Mouse (Mus musculus) cerebellum, postnatal 36 days (tissue): ENCODE measurements around the gene Atp8b2.

Experiments used
- DNase-seq, 2 experiments: peaks; one replicate each; pipeline ENCODE4 v3.0.0; 2021 to 2022; ENCODE audit warnings: mixed read lengths in 2 of 2

The Atp8b2 gene

DNA sequence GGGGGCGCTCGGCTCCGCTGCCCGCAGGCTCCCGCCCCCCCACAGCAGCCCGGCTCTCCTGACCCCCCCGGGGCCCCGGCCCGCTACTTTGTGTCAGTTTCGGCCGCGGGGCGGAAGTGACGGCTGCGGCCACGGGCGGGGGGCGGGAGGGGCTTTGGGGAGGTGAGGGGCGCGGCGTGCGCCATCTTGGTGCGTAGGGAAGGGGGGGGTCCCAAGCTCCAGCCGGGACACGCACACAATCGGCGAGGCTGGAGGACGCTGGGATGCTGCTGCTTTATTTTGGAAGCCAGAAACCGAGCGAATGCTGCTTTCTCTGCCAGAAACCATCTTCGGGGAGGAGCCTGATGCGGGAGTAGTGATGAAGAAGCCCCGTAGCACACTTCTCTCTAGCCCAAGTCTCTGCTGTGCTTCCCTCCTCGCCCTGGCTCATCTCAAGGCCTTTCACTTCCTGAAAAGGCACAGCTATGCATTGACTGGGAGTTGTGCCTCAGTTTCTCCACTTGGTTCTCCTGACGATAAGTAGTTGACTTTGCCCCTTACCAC, at the start of gene Atp8b2:
Gene Atp8b2, minus strand, starts transcription at position 288 of the 543 bp plus-strand sequence.
- peak; percentile 49 to 54 for DNase-seq

DNA sequence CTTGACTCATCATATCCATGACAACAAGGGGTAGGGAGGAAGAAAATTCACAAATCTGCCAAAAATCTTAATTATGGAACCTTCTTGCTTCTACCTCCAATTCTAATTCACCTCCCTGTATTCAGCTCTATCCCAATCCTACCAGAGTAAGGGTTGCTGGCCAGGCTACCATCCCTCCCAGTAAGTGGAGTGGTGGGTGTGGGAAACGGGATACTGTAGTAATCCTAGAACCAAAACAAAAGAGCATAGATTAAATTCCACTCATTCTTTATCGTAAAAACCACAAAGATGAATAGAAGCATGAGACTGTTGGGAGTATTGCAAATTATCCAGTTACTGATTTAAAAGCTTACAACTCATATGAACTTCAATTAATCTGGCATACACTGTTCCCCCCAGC, 47.0 kb upstream of the Atp8b2 start:
- no peak for DNase-seq

DNA sequence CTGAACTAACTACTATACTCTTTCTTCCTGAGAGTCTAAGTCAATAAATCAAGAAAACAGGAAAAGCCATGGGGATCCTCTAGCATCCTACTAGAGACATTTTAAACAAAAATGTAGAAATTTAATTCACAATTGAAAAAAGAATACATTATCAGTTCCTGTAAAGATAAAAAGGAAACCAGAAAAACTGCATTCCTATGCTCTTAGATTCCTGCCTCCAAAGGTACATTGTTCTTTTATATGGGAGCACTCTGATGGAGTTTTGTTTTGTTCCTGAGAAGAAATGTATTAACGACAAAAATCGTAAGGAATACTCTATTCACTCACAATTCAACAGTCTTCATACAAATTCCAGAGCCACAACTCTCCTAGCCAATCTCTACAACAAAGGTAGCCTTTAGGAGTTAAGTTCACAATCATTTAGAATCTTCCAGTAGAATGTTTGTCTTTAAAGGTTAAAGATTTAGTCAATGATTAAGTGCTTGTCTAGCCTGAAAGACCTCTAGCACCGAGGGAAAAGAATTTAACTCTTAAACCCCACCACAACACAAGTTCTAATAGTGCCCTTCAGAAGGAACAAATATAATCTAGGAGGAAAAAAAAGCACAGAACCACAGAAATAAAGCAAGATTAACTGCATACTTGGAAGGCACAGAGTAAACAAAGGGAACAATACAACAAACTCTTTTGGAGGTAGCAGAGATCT, 40.9 kb upstream of the Atp8b2 start:
- DNase-seq = no peak

DNA sequence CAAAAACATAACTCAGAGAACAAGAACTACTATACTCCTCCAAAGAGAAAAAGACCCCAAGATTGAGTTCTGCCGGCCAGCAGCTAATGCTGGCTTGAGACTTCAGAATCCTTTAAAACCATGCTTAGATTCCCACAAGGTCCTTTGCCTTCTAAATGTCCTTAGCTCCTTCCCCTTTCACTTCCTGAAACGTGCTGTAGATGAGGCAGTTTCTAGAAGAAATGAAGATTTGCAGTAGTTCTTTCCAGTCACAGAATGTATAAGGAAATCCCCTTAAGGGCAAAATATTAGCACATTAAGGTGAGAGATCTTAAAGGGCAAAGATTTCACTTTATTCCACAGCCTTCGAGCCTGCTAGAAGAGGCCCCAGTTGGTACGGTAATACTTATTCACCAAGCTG, 36.5 kb upstream of the Atp8b2 start:
- no peak for DNase-seq

DNA sequence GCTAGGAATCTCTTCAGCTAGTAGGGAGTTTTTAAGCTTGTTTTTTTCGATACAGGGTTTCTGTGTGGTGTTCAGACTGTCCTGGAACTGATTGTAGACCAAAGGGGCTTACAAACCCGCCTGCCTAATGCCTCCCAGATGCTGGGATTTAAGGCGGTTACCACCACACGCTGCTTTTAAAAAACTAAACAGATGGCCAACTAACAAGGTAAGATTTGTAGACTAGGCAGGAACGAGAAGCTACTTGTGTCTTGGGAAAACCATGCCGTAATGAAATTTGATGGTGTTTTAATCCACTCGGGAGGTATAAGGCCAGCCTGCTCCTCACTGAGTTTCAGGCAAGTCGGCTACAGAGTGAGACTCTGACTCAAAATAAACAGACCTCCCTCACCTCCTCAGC, 35.8 kb upstream of the Atp8b2 start:
- no peak for DNase-seq

DNA sequence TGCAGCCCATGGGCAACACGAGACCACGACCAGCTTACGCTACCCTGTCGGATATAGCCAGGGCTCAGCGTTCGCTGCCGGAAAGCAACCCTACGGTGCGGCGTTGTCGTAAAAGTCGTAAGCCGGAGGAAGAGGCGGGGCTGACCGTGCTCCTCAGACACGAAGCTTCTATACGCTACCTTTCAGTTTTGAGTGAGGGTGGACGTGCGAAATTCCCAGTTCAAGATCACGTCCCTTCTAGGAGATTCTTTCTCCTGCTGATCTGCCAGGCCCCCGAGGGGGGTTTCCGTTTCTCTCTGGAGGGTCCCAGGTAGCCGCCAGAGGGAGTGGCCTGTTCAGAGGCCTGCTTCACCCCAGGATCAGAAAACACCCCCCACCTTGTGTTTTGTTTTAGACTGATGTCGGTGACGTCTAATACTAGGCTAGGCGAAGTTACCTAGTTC, 35.3 kb upstream of the Atp8b2 start, which contains the start of gene Hax1:
Gene Hax1, minus strand, starts transcription at position 169 of the 443 bp plus-strand sequence.
- DNase-seq = peak; percentile 95 to 97

DNA sequence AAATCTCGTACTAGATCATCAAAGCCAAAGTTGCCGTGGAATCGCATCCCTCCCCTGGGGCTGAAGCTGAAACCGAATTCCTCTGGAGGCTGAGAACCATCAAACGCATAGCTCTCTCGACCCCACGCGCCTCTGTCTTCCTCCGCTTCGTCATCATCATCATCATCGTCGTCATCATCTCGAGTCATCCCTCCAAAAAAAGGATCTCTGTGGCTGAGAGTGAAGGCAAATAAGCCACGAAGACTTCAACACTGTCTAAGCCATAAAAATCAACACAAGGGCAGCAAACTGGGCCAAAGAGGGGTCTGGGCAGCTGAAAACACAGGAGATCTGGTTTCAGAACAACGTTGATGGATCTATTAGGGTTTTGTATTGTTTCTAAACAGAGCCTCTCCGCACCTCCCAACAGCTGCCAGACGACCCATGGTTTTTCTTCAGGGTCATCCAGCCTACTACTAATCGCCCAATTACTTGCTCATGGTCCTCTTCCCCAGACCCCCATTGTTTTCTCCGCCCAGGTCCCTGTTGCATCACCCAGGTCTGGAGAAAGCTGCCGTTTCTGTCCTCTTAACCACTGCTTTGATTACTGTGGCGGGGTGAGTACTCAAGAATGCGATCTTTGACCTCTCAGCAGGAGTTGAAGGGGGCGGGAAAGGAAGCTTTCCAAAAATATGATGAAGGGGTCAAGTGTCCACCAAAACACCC, 34.6 kb upstream of the Atp8b2 start:
- DNase-seq = peak in 1 of 2 experiments; percentile 5

DNA sequence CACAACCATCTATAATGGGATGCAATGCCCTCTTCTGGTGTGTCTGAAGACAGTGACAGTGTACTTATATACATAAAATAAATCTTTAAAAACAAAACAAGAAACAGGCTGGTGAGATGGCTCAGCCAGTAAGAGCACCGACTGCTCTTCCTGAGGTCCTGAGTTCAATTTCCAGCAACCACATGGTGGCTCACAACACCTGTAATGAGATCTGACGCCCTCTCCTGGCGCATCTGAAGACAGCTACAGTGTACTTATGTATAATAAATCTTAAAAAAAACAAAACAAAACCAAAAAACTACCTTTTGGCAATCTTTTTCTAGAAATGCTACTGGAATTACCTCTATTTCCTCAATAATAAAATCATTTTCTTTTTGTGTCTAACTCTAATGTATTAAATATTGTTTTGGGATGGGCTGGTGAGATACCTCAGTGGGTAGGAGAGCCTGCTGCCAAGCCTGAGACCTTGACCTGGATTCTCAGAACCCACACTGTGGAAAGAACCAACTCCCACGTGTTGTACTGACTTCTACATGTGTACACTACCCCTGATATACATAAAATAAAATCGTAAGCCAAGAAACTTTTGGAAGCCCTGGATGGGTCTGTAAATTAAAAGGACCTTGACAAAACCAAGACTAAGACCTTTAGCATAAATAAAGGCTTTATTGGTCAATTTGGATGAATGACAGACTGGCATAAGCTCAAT, 31.7 kb upstream of the Atp8b2 start:
- DNase-seq = no peak

DNA sequence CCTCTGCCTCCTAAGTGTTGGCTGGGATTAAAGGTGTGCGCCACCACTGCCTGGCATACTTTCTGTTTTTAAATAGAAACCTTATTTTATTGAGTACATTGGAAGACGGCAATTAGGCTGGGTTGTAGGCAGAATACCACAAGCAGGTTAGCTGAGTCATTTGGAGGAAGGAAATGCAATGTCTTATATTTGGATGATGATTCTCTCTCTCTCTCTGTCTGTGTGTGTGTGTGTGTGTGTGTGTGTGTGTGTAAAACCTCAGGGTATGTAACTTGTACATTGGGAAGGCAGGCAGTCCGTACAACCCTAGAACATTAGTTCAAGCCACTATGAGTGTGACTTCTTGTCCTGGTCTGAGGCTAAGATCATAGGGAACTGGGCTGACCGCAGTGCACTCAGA, 24.5 kb upstream of the Atp8b2 start:
- DNase-seq = no peak

DNA sequence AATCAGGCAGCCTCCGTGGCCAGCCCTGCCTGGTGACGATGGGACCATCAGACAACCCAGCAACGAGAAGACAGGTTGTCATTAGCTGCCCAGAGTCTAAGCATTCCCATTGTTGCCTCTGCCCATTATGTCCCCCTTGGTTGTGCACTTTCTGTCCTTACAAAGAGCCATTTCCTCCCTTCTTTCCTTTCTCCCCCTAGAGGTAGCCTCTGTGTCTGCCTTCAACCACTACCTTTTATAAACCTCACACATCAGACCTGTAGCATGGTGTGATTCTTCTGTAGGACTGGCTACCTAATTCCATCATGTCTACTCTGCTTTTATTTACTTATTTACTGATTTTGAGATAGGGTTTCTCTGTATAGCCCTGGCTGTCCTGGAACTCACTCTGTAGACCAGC, 23.9 kb upstream of the Atp8b2 start:
- DNase-seq = no peak

DNA sequence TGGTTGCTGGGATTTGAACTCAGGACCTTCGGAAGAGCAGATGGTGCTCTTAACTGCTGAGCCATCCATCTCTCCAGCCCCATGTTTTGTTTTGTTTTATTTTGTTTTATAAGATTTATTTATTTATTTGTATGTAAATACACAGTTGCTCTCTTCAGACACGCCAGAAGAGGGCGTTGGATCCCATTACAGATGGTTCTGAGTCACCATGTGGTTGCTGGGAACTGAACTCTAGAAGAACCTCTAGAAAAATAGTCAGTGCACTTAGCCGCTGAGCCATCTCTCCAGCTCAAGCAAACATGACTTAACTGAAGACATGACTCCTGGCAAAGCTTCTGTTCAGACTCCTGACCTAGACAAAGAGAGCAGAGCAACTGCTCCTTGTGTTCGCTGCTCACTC, 19.1 kb upstream of the Atp8b2 start:
- DNase-seq = no peak

DNA sequence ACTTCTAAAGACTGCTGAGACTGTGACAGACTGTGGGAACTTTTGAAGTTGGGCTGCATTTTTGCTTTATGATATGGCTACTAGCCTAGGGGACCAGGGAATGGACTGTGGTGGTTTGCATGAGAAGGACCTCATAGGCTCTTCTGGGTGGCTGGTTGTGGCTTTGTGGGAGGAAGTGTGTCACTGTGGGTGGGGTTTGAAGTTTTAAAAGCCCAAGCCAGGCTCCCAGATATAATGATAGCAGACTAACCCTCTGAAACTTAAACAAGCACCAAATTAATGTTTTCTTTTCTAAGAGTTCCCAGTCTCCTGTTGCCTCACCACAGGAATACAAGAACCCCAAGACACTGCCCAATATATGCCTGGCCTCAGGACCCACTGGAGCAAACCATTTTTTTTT, 13.6 kb upstream of the Atp8b2 start:
- no peak for DNase-seq

DNA sequence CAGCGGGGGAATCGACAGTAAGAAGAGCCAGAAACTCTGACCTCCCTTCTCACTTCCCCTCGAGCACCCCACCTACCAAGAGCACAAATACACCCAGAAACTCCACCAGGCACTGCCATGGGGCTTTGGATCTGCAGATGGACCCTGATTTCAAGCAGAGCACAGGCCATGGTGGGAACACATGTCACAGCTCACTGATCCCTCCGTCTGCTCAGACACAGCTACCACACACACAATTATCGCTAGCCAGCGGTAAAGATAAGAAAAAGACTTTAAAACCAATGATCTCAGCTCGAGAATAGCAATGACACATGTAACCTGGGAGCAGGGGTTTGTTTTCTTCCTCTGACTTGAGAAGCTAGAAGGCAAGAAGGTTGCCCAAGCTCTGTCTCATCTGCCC, 5.2 kb upstream of the Atp8b2 start:
- DNase-seq = no peak

DNA sequence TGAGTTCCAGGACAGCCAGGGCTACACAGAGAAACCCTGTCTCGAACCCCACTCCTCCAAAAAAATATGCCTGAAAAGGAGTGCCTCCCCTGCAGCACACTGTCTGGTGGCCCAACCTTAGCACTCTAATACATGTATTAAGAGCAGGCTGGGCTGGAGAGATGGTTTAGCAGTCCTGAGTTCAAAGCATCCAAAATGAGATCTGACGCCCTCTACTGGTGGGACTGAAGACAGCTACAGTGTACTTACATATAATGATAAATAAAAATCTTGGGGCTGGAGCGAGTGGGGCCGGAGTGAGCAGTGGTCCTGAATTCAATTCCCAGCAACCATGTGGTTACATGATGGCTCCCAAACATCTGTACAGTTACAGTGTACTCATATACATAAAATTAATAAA, 3.6 kb upstream of the Atp8b2 start:
- no peak for DNase-seq

DNA sequence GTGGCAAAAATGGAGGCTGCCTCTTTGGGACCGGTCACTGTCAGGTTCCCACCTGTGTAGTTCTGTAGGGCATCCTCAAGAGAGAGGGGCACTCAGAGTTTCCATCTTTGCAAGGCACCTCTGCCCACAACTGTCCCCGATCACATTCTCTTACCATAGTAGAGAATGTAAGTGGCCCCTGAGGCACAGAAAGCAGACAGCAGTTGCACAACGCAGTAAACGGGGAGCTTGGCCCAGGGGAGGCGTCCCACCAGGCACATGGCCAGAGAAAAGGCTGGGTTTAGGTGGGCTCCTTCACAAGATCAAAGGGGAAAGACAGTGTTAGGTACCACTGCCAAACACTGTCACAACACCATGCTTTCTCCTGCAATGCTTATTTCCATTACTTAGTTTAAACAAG, 2.7 kb upstream of the Atp8b2 start:
- DNase-seq = no peak

DNA sequence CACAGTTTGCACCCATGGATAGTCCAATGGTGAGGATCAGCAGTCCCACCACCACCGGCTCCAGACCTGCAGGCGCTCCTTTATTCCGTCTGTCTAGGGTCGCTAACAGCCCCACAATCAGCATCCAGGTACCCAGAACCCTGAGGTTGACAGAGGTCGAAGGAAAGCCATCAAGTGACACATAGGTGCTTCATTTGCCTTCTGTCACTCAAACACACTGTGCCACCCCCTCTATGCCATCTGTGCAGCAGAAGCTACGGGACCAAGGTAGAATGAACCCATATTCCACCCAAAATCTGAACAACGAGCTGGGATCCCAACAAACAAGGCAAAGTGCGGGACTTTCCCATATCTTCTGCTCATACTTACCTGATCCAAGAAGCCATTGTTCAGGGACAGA, 2.2 kb upstream of the Atp8b2 start:
- DNase-seq = no peak

DNA sequence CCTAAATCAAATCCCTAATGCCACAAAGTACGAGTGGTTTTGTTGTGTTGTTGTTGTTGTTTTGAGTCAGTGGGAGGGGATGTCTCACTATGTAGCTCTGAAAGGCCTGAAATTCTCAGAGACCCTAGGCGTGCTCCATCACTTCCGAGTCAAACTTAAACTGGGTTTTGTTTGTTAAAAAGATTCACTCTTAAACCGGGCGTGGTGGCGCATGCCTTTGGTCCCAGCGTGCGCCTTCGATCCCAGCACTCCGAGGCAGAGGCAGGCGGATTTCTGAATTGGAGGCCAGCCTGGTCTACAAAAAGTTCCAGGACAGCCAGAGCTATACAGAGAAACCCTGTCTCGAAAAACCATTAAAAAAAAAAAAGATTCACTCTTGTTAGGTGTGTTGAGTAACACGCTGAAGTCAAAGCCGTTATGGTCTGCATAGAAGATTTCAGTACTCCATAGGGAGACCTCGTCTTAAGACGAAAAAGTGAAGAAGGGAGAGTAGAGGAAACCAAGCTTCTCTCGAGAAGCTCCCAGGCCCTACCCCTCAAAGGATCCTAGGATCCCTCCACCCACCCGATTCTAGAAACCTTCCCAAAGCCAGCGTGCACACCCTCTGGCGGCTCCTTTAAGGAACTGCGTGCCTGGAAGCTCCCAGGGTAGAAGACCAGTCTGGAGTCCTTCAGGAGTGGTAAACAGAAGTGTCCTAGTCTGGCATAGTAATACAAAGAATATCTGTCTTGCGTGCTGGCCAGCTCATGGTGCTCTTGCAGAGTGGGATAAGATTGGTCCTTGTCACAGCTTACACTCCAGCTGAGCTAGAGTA, 825 bp upstream of the Atp8b2 start:
- peak; percentile 59 to 60 for DNase-seq

DNA sequence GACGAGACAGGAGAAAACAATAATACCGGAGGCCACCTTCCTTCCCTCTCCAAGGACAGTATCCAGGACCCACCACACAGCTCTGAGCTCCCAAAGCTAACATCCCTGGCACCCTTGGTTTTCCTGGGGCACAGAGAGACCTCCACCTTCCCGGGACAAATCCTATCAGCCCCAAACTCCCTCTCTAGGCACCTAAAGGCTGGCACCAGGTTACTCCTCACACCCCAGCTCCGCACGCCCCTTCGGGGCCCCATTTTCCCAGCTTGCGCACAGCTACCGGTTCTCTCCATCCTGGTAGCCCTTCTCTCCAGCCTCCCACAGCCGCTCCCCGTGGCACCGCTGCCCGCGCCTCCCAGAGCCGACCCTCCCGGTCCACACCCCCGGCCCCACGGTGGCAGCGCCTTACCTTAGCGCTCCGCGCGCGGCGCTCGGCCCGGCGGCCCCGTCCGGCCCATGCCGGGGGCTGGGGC, 522 bp downstream of the Atp8b2 start:
- DNase-seq = peak in 1 of 2 experiments; percentile 33

DNA sequence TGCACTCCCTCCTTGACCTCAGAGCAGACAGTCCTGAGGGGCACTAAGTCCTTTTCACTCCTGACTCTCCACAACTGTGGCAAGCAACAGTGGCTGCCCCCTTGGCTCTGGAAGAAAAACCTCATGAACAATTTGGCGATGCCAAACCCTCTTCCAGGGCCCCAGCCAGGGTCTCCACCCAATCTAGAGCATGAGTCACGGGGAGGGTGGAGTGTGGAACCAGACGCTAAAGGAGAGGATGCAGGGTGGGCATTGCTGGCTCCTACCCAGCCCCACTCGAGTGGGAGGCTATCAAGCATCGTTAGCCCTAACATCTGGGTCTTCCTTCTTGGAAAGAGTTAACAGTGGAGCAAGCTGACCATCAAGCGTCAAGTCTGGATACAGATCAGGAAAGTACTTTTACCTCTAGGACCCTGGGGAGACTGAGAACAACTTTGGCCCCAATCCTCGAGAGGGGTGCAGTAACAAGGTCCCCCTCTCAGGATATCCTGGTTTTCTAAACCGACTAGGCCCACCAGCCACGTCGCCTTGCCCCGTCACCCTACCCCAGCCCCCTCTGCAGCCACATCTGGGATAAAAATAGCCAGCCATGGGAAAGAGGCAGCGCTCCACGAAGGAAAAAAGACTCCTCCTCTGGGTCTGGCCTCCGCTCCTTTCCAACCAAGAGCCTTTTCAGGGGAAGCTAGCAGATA, 1.1 kb downstream of the Atp8b2 start:
- no peak for DNase-seq

DNA sequence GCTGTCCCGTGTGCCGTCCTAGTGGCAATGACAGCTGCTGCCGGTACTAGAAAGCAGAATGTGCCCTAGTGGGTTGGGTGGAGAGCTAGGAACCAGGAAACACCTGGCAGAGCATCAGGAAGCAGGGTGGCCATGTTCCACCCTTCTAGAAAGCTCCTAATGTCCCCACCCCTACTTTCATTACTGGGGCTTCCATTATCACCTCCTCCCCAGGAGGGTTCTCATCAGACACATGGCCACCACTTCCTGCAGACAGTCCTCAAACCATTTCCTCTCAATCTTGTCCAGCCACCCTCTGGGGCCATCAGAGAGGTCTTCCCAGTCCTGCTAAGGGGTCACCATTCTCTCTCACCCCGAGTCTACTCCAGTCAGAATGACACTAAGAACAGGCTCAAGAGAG, 1.9 kb downstream of the Atp8b2 start:
- DNase-seq = no peak

DNA sequence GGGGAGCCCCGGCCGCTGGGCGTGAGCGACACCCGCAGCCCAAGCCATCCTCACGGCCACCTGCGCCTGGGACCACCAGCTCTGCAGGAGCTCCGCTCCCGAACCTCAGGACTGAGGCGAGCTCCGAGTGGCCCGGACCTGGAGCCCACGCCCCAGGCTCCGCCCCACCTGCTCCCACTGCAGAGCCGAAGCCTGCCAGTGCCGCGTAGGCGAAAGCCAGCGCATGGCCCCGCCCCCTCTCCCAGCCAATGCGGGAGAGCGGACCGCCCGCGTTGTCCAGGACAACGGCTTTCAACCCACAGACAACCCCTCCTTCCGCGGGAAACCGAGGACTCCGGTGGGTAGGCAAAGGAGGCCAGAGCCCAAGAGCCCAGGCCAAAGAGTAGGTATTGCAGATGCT, 2.8 kb downstream of the Atp8b2 start:
- DNase-seq = peak; percentile 91 to 97

DNA sequence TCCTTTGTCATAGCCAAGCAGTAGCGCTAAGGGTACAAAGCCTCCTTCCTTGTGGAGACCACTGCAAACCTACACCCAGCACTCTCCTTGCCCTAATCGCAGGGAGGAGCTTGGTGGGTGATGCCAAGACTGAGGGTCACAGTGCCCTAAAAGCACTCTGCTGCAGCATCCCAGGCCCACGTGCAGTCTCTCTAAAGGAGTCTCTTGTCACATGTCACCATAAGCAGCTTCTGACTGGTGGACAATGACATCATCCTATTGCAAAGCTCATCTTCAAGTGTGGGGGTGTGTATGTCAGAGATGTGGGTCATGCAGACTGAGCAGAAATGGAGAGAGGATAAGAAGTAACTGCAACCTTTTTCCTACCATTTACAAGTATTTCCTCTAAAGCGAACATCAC, 3.9 kb downstream of the Atp8b2 start:
- peak; percentile 43 to 57 for DNase-seq
